Comparison of ENCODE assay signal across 8 mouse cellular contexts in the genomic region with DNA sequence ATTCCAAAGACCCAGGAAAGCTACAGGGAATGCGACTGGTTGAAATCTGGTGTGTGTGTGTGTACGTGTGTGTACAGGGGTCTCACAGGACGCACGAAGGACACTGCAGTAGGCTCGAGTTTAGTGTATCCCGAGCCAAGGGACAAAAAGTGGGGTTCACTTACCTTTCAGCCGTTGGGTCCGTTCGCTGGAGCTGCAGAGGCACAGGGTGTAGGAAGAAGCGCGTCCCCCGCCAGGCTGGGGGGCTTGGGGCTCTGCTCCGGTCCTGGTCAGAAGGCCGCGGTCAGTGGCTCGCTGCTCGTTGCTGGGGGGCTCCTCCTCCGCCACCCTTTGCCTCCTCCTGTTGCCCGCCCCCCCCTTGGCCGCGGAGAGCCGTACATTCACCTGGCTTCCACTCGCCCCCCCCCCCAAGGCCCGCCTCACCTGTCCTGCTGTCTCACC. TPM values are rescaled to one million over a fixed set of nuclear protein-coding genes. Genes with fewer than 3 reads are reported as not detected.
A peak's percentile ranks its signal among the peaks of the same experiment; 100 is the strongest.
DNase-seq lines count a peak whose midpoint lies in the region; ATAC-seq and TF ChIP-seq lines count a peak whose summit lies in the region.

No protein-coding gene starts in this region.

- H3K4me3 ChIP-seq in cortical plate, adult 2 months (ENCODE audit: insufficient read depth, low read length) = peak overlapping the region; percentile 56
- H3K4me3 ChIP-seq in heart, postnatal 0 days (ENCODE audit: low read depth, low read length) = peak overlapping the region; percentile 78
- H3K4me3 ChIP-seq in limb, embryonic 10.5 days = peak overlapping the region; percentile 59
- H3K4me3 ChIP-seq in midbrain, embryonic 15.5 days = peak overlapping the region; percentile 46

- no peaks in the 10 kb centered on the region for H3K9me3 ChIP-seq in heart, postnatal 0 days (replicated peaks; ENCODE audit: control insufficient read depth, low read length)
- H3K9me3 ChIP-seq in limb, embryonic 10.5 days (replicated peaks) = no peaks in the 10 kb centered on the region
- H3K9me3 ChIP-seq in midbrain, embryonic 15.5 days = no peaks in the 10 kb centered on the region

- under 1% methylated on average over 18 of the region's 24 CpGs for WGBS in heart, postnatal 0 days
- 0% methylated on average over 20 of the region's 24 CpGs for WGBS in limb, embryonic 10.5 days
- WGBS in midbrain, embryonic 15.5 days = 0% methylated on average over 20 of the region's 24 CpGs

- no peak for ATAC-seq in heart, postnatal 0 days (ENCODE audit: insufficient read depth, low read depth)
- no peak for ATAC-seq in midbrain, embryonic 15.5 days (replicated peaks)
- ATAC-seq in activated CD4-positive, CD25-positive, alpha-beta regulatory T cell, adult 4 months = no peak
- ATAC-seq in megakaryocyte progenitor cell, adult 5-6 weeks (replicated peaks; ENCODE audit: poor library complexity) = no peak

- 0 out of 2 replicates have a peak overlapping the region, but pooled peaks have one; percentile 51 for H3K27ac ChIP-seq in cortical plate, adult 2 months (ENCODE audit: insufficient read depth, low read length)
- peak overlapping the region; percentile 84 for H3K27ac ChIP-seq in heart, postnatal 0 days (ENCODE audit: low read depth)
- peak overlapping the region; percentile 88 for H3K27ac ChIP-seq in limb, embryonic 10.5 days
- no peak overlapping the region for H3K27ac ChIP-seq in midbrain, embryonic 15.5 days

- no peak for TF ChIP-seq EP300 in heart, postnatal 0 days (IDR thresholded peaks at IDR 0.05; ENCODE audit: low read depth)

- DNase-seq in urinary bladder, postnatal 14 days (ENCODE audit: low spot score) = peak; percentile 57
- no peak for DNase-seq in urinary bladder, postnatal 4 days (ENCODE audit: low spot score in 2 of 2)
- DNase-seq in heart, postnatal 0 days (ENCODE audit: low spot score) = no peak
- peak; percentile 50 for DNase-seq in limb, embryonic 10.5 days (ENCODE audit: low spot score)

- H3K27me3 ChIP-seq in heart, postnatal 0 days (ENCODE audit: control insufficient read depth, insufficient read depth, low read length) = no peaks in the 10 kb centered on the region
- H3K27me3 ChIP-seq in limb, embryonic 10.5 days (ENCODE audit: low read depth, poor library complexity, severe bottlenecking) = peaks cover 38% of the 10 kb centered on the region
- H3K27me3 ChIP-seq in midbrain, embryonic 15.5 days (replicated peaks) = peaks cover 24% of the 10 kb centered on the region

- peak overlapping the region; percentile 100 for H3K4me2 ChIP-seq in heart, postnatal 0 days (ENCODE audit: low read depth, low read length)
- H3K4me2 ChIP-seq in midbrain, embryonic 15.5 days = peak overlapping the region; percentile 100

- no peaks in the 10 kb centered on the region for H3K36me3 ChIP-seq in heart, postnatal 0 days (replicated peaks; ENCODE audit: control insufficient read depth, insufficient read depth, low read length)
- no peaks in the 10 kb centered on the region for H3K36me3 ChIP-seq in limb, embryonic 10.5 days
- H3K36me3 ChIP-seq in midbrain, embryonic 15.5 days (replicated peaks) = no peaks in the 10 kb centered on the region

- TF ChIP-seq CTCF in cortical plate, adult 2 months (IDR thresholded peaks at IDR 0.05; ENCODE audit: extremely low read depth, insufficient read depth, low read length) = no peak
- no peak for TF ChIP-seq CTCF in heart, postnatal 0 days (IDR thresholded peaks at IDR 0.05; ENCODE audit: low read depth)

- H3K4me1 ChIP-seq in cortical plate, adult 2 months (ENCODE audit: control insufficient read depth, insufficient read depth, low read length) = peaks cover 5% of the 10 kb centered on the region
- peaks cover 39% of the 10 kb centered on the region for H3K4me1 ChIP-seq in heart, postnatal 0 days (ENCODE audit: control insufficient read depth, insufficient read depth)
- H3K4me1 ChIP-seq in limb, embryonic 10.5 days = peaks cover 87% of the 10 kb centered on the region
- peaks cover 67% of the 10 kb centered on the region for H3K4me1 ChIP-seq in midbrain, embryonic 15.5 days

- no peak for TF ChIP-seq POLR2A in cortical plate, adult 2 months (IDR thresholded peaks at IDR 0.05; ENCODE audit: extremely low read depth, insufficient read depth, low read length)

- H3K9ac ChIP-seq in heart, postnatal 0 days (replicated peaks; ENCODE audit: low read depth, low read length) = peak overlapping the region; percentile 69
- H3K9ac ChIP-seq in midbrain, embryonic 15.5 days = peak overlapping the region; percentile 51; the same call in 1 of the 2 replicates

RNA-seq across cellular contexts. Expression of a gene that starts 1.7 kb away (rescaled TPM):
- 14.7 and 18.7 TPM in 2 replicates for polyA plus RNA-seq in cortical plate, adult 2 months (2012; rRNA removed)
- total RNA-seq in heart, postnatal 0 days (2014; rRNA removed; ENCODE audit: low replicate concordance) = 13.8 and 18.4 TPM in 2 replicates
- 2.4 and 2.6 TPM in 2 replicates for polyA plus RNA-seq in heart, postnatal 0 days (2015; fragmentation: Nextera tagmentation; extraction: Ambion mirVana)
- 0.38 and 0.49 TPM in 2 replicates for polyA plus RNA-seq in limb, embryonic 10.5 days (2016; fragmentation: Nextera tagmentation; extraction: Ambion mirVana)
- 0.59 and 0.64 TPM in 2 replicates for polyA plus RNA-seq in midbrain, embryonic 15.5 days (2015; fragmentation: Nextera tagmentation; extraction: Ambion mirVana)
- 10 to 100 TPM; 13.2 to 16.5 TPM for polyA plus RNA-seq in activated CD4-positive, CD25-positive, alpha-beta regulatory T cell, adult 4 months (2017; shearing (Covaris generic))
- 3.8 and 5.7 TPM in 2 replicates for total RNA-seq in megakaryocyte progenitor cell, adult 5-6 weeks (2015)
- total RNA-seq in megakaryocyte progenitor cell, adult 5-6 weeks (2017) = 9.1 and 17.4 TPM in 2 replicates

RNA-seq across cellular contexts. Expression of a gene that starts 9.7 kb away (rescaled TPM):
- polyA plus RNA-seq in cortical plate, adult 2 months (2012; rRNA removed) = 5.1 and 5.9 TPM in 2 replicates
- total RNA-seq in heart, postnatal 0 days (2014; rRNA removed; ENCODE audit: low replicate concordance) = not detected in 2 replicates
- polyA plus RNA-seq in heart, postnatal 0 days (2015; fragmentation: Nextera tagmentation; extraction: Ambion mirVana) = not detected in 2 replicates
- 0.26 TPM in 1 of 2 replicates, not detected in the other for polyA plus RNA-seq in limb, embryonic 10.5 days (2016; fragmentation: Nextera tagmentation; extraction: Ambion mirVana)
- polyA plus RNA-seq in midbrain, embryonic 15.5 days (2015; fragmentation: Nextera tagmentation; extraction: Ambion mirVana) = 0.22 and 2.3 TPM in 2 replicates
- 1 to 10 TPM in 1 of 2 experiments, not detected in 1; 2.4 TPM for polyA plus RNA-seq in activated CD4-positive, CD25-positive, alpha-beta regulatory T cell, adult 4 months (2017; shearing (Covaris generic))
- total RNA-seq in megakaryocyte progenitor cell, adult 5-6 weeks (2015) = 1.5 and 2.7 TPM in 2 replicates
- total RNA-seq in megakaryocyte progenitor cell, adult 5-6 weeks (2017) = 0.21 and 2.6 TPM in 2 replicates

RNA-seq across cellular contexts. Expression of a gene that starts 18.8 kb away (rescaled TPM):
- polyA plus RNA-seq in cortical plate, adult 2 months (2012; rRNA removed) = 45.4 and 48.7 TPM in 2 replicates
- total RNA-seq in heart, postnatal 0 days (2014; rRNA removed; ENCODE audit: low replicate concordance) = 50.9 and 79.3 TPM in 2 replicates
- polyA plus RNA-seq in heart, postnatal 0 days (2015; fragmentation: Nextera tagmentation; extraction: Ambion mirVana) = 46.6 and 50.8 TPM in 2 replicates
- 22.2 and 26.1 TPM in 2 replicates for polyA plus RNA-seq in limb, embryonic 10.5 days (2016; fragmentation: Nextera tagmentation; extraction: Ambion mirVana)
- 35.9 and 36.5 TPM in 2 replicates for polyA plus RNA-seq in midbrain, embryonic 15.5 days (2015; fragmentation: Nextera tagmentation; extraction: Ambion mirVana)
- 10 to 100 TPM; 37.7 to 45.7 TPM for polyA plus RNA-seq in activated CD4-positive, CD25-positive, alpha-beta regulatory T cell, adult 4 months (2017; shearing (Covaris generic))
- 9.4 and 11.3 TPM in 2 replicates for total RNA-seq in megakaryocyte progenitor cell, adult 5-6 weeks (2015)
- 12.5 and 18.7 TPM in 2 replicates for total RNA-seq in megakaryocyte progenitor cell, adult 5-6 weeks (2017)

RNA-seq across cellular contexts. Expression of a gene that starts 25.3 kb away (rescaled TPM):
- polyA plus RNA-seq in cortical plate, adult 2 months (2012; rRNA removed) = 5.2 and 5.4 TPM in 2 replicates
- total RNA-seq in heart, postnatal 0 days (2014; rRNA removed; ENCODE audit: low replicate concordance) = 83.7 and 100 TPM in 2 replicates
- 127 and 129 TPM in 2 replicates for polyA plus RNA-seq in heart, postnatal 0 days (2015; fragmentation: Nextera tagmentation; extraction: Ambion mirVana)
- 898 and 922 TPM in 2 replicates for polyA plus RNA-seq in limb, embryonic 10.5 days (2016; fragmentation: Nextera tagmentation; extraction: Ambion mirVana)
- 86.7 and 91.2 TPM in 2 replicates for polyA plus RNA-seq in midbrain, embryonic 15.5 days (2015; fragmentation: Nextera tagmentation; extraction: Ambion mirVana)
- 10 to 100 TPM; 70.8 to 92.3 TPM for polyA plus RNA-seq in activated CD4-positive, CD25-positive, alpha-beta regulatory T cell, adult 4 months (2017; shearing (Covaris generic))
- 268 TPM in 2 replicates for total RNA-seq in megakaryocyte progenitor cell, adult 5-6 weeks (2015)
- total RNA-seq in megakaryocyte progenitor cell, adult 5-6 weeks (2017) = 171 and 192 TPM in 2 replicates

RNA-seq across cellular contexts. Expression of a gene that starts 25.4 kb away (rescaled TPM):
- polyA plus RNA-seq in cortical plate, adult 2 months (2012; rRNA removed) = 17.5 and 18.0 TPM in 2 replicates
- 82.1 and 125 TPM in 2 replicates for total RNA-seq in heart, postnatal 0 days (2014; rRNA removed; ENCODE audit: low replicate concordance)
- 35.0 and 35.8 TPM in 2 replicates for polyA plus RNA-seq in heart, postnatal 0 days (2015; fragmentation: Nextera tagmentation; extraction: Ambion mirVana)
- 82.6 and 96.2 TPM in 2 replicates for polyA plus RNA-seq in limb, embryonic 10.5 days (2016; fragmentation: Nextera tagmentation; extraction: Ambion mirVana)
- 17.2 and 19.8 TPM in 2 replicates for polyA plus RNA-seq in midbrain, embryonic 15.5 days (2015; fragmentation: Nextera tagmentation; extraction: Ambion mirVana)
- polyA plus RNA-seq in activated CD4-positive, CD25-positive, alpha-beta regulatory T cell, adult 4 months (2017; shearing (Covaris generic)) = 10 to 100 TPM; 29.6 to 43.2 TPM
- total RNA-seq in megakaryocyte progenitor cell, adult 5-6 weeks (2015) = 41.4 and 42.8 TPM in 2 replicates
- 49.6 and 52.8 TPM in 2 replicates for total RNA-seq in megakaryocyte progenitor cell, adult 5-6 weeks (2017)

Comparison
In these comparisons a context has a peak if more than half of its experiments do, and no peak if none do; other contexts are left out.
1. DNase-seq: peak in urinary bladder, postnatal 14 days (single experiment) and limb, embryonic 10.5 days (single experiment); none in urinary bladder, postnatal 4 days (0 of 2) and heart, postnatal 0 days (single experiment).
2. Peak in every context shown above with its lines, with median percentiles within 50 percentile points of each other: H3K4me3 ChIP-seq.